ENCODE assay signal across 19 mouse cellular contexts in the genomic region with DNA sequence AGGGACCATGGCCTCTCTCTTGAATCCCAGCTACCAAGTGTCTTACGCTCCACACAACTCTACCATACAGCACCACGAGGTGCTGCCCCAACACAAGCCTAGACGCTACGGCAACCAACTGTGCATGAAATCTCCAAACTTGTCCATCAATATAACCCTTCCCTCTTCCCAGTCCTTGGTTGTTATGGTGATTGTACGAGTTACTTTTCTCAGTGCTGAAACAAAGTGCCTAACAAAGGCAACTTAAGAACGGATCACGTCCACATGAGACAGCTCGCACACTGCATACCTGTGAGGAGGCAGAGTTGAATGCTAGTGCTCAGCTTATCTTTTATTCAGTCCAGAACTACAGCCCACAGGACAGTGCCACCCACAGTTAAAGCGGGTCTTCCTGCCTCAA.
"Had no signal": no experiment of that assay in that cellular context is flagged by ENCODE, and none has a peak within 500 bp of the region (broad histone marks: within the 10 kb centered on the region; RNA-seq: fewer than 3 reads in every experiment).

No protein-coding gene starts in this region.

- H3K9ac ChIP-seq: limb, embryonic 13.5 days; liver, embryonic 12.5 days; liver, embryonic 15.5 days; lung, embryonic 14.5 days; midbrain, embryonic 12.5 days had no signal

- H3K36me3 ChIP-seq: limb, embryonic 10.5 days; limb, embryonic 13.5 days; liver, embryonic 12.5 days; liver, embryonic 15.5 days; midbrain, embryonic 12.5 days had no signal

- H3K27ac ChIP-seq: kidney, postnatal 0 days; limb, embryonic 10.5 days; limb, embryonic 13.5 days; liver, embryonic 15.5 days; midbrain, embryonic 12.5 days had no signal

- H3K27me3 ChIP-seq: limb, embryonic 13.5 days; liver, embryonic 12.5 days; liver, embryonic 15.5 days; midbrain, embryonic 12.5 days had no signal

- H3K4me2 ChIP-seq: limb, embryonic 13.5 days; liver, embryonic 12.5 days; liver, embryonic 15.5 days; lung, embryonic 14.5 days; midbrain, embryonic 12.5 days had no signal

- H3K9me3 ChIP-seq: limb, embryonic 10.5 days; limb, embryonic 13.5 days; liver, embryonic 12.5 days; liver, embryonic 15.5 days; midbrain, embryonic 12.5 days had no signal

- DNase-seq: kidney, adult 2 months; kidney, postnatal 25 days; layer of hippocampus, adult 9-11 months; liver; lung, embryonic 14.5 days; lung, postnatal 10 days; lung, postnatal 36 days; right cerebral cortex, adult 18-20 months; right cerebral cortex, postnatal 14 days; right cerebral cortex, postnatal 4 days; thymus, postnatal 36 days had no signal

- H3K4me3 ChIP-seq: layer of hippocampus, adult 2 months; limb, embryonic 10.5 days; limb, embryonic 13.5 days; liver, embryonic 12.5 days; liver, embryonic 15.5 days; midbrain, embryonic 12.5 days had no signal

- ATAC-seq: liver, embryonic 12.5 days; midbrain, embryonic 16.5 days had no signal
